Mouse (Mus musculus) brain, embryonic 14.5 days (tissue): ENCODE data around the gene Nle1.

Source experiments
- CTCF ChIP-seq: fragments of 200-500 bp; IDR thresholded peaks from 2 replicates; pipeline ENCODE4 v1.5.1; 2012; ENCODE audit warnings: inconsistent platforms, mild to moderate bottlenecking, moderate library complexity, borderline replicate concordance; ENCODE audit not compliant: insufficient read depth, insufficient read length; ENCODE audit errors: extremely low read depth
- POLR2A ChIP-seq: fragments of 200-500 bp; IDR thresholded peaks from 2 replicates; pipeline ENCODE4 v1.6.1; 2012; ENCODE audit warnings: mild to moderate bottlenecking, inconsistent platforms, borderline replicate concordance; ENCODE audit not compliant: poor library complexity, insufficient read depth, insufficient read length, severe bottlenecking; ENCODE audit errors: extremely low read depth

- TF ChIP-seq CTCF, result no peak
- TF ChIP-seq POLR2A, result no peak
These were observed 39.2 kb upstream of the Nle1 start for GRCm38 (mm10) chr11:82947457-82947856.
